Mouse (Mus musculus) heart, adult 2 months (tissue): ENCODE measurements around the gene Rpl21. TPM values are rescaled to one million over a fixed set of nuclear protein-coding genes. Genes with fewer than 3 reads are reported as not detected.

Experiments used
- DNase-seq, 2 experiments: peaks; one replicate each; pipeline ENCODE4 v3.0.0; 2021
- H3K27ac ChIP-seq: fragments of 200-600 bp; 2 replicates; pipeline ENCODE4 v1.8.1; 2022
- H3K27me3 ChIP-seq: fragments of 200-500 bp; 2 replicates; pipeline ENCODE4 v1.6.1; 2012; ENCODE audit warnings: mild to moderate bottlenecking, low read length, inconsistent platforms, mixed read lengths; ENCODE audit not compliant: control insufficient read depth, insufficient read depth
- H3K36me3 ChIP-seq: fragments of 200-500 bp; 2 replicates; pipeline ENCODE4 v1.6.1; 2012; ENCODE audit warnings: low read length, inconsistent platforms; ENCODE audit not compliant: control insufficient read depth, insufficient read depth
- H3K4me1 ChIP-seq: fragments of 200-500 bp; 2 replicates; pipeline ENCODE4 v1.6.1; 2011; ENCODE audit warnings: low read length; ENCODE audit not compliant: control insufficient read depth, insufficient read depth
- H3K4me3 ChIP-seq: fragments of 200-600 bp; 2 replicates; pipeline ENCODE4 v1.8.1; 2022
- H3K79me2 ChIP-seq: fragments of 200-500 bp; replicated peaks from 2 replicates; pipeline ENCODE4 v1.6.1; 2012; ENCODE audit warnings: mild to moderate bottlenecking, inconsistent platforms, low read length, moderate library complexity, mixed read lengths; ENCODE audit not compliant: control insufficient read depth, insufficient read depth
- H3K9ac ChIP-seq: fragments of 200-500 bp; 2 replicates; pipeline ENCODE4 v1.6.1; 2012; ENCODE audit warnings: low read depth, mild to moderate bottlenecking, control low read depth, inconsistent platforms, low read length, mixed read lengths
- CTCF ChIP-seq: fragments of 200-600 bp; IDR thresholded peaks from 2 replicates; pipeline ENCODE4 v1.8.1; 2022; ENCODE audit warnings: antibody characterized with exemption, mild to moderate bottlenecking, moderate library complexity
- EP300 ChIP-seq: fragments of 200-500 bp; IDR thresholded peaks from 2 replicates; pipeline ENCODE4 v1.6.1; 2011; ENCODE audit warnings: low read depth, low read length, control low read depth; ENCODE audit not compliant: insufficient read depth
- POLR2A ChIP-seq: fragments of 200-500 bp; IDR thresholded peaks from 2 replicates; pipeline ENCODE4 v1.6.1; 2011; ENCODE audit warnings: mild to moderate bottlenecking, low read depth, low read length, control low read depth; ENCODE audit not compliant: insufficient read depth
- WGBS: fragments of 180-500 bp; shearing (Covaris S2); methylation state at CpG from one replicate; pipeline ENCODE4 v1.1.7; 2018; 5-methylcytosine and 5-hydroxymethylcytosine counted together
- intact Hi-C: fragments of 180-260 bp; cut with DNase I; formaldehyde crosslinking; loops from one replicate; pipeline ENCODE4 v1.15.1; 2025
- polyA plus RNA-seq: library from polyadenylated mRNA; depleted of rRNA; stranded (reverse); fragments of >200 nt; gene quantifications from 2 replicates; pipeline ENCODE4 v1.2.3, GENCODE M21; 2012
- total RNA-seq, 2 experiments: library from RNA; stranded (reverse); gene quantifications; 2 replicates each; pipeline ENCODE4 v1.2.3; 2021

Rpl21 gene
- total and polyA plus RNA-seq, 3 experiments, result 44.4 to 143 (median 119) TPM

- TF ChIP-seq CTCF (no peak), POLR2A (no peak), EP300 (no peak)
- Histone ChIP-seq H3K27ac (no peak overlapping the region), H3K27me3 (no peaks in the 10 kb centered on the region), H3K79me2 (no peaks in the 10 kb centered on the region), H3K4me3 (no peak overlapping the region), H3K9ac (no peak overlapping the region), H3K4me1 (no peaks in the 10 kb centered on the region), H3K36me3 (no peaks in the 10 kb centered on the region)
- intact Hi-C loops, result no loop called here
- WGBS, result 78% methylated on average over 8 of the region's 8 CpGs
- DNase-seq, result no peak
Measured at GRCm38 (mm10) chr5:146817583-146817982, 15.1 kb upstream of the Rpl21 start.

GRCm38 (mm10) chr5:146818906-146819623 lies 13.6 kb upstream of the Rpl21 start:
- intact Hi-C loops, result no loop called here
- Histone ChIP-seq H3K36me3 (no peaks in the 10 kb centered on the region), H3K9ac (no peak overlapping the region), H3K4me3 (no peak overlapping the region), H3K79me2 (no peaks in the 10 kb centered on the region), H3K4me1 (no peaks in the 10 kb centered on the region), H3K27me3 (no peaks in the 10 kb centered on the region), H3K27ac (no peak overlapping the region)
- TF ChIP-seq EP300, result no peak
- TF ChIP-seq POLR2A, result no peak
- TF ChIP-seq CTCF, result no peak
- WGBS, result 73% methylated on average over 8 of the region's 8 CpGs
- DNase-seq, result no peak

- DNase-seq, result no peak
- Histone ChIP-seq H3K4me1 (peaks cover 2% of the 10 kb centered on the region), H3K27me3 (no peaks in the 10 kb centered on the region), H3K9ac (no peak overlapping the region), H3K79me2 (no peaks in the 10 kb centered on the region), H3K36me3 (no peaks in the 10 kb centered on the region), H3K4me3 (no peak overlapping the region), H3K27ac (no peak overlapping the region)
- intact Hi-C loops, result no loop called here
- 74% methylated on average over 5 of the region's 5 CpGs for WGBS
- no peak for TF ChIP-seq CTCF
- no peak for TF ChIP-seq POLR2A
- TF ChIP-seq EP300, result no peak
Measured at GRCm38 (mm10) chr5:146823005-146823404, 9.7 kb upstream of the Rpl21 start.

GRCm38 (mm10) chr5:146829528-146829927 lies 3.2 kb upstream of the Rpl21 start:
- TF ChIP-seq POLR2A (no peak), CTCF (no peak), EP300 (no peak)
- no peak overlapping the region for H3K27ac ChIP-seq
- peaks cover 3% of the 10 kb centered on the region for H3K4me1 ChIP-seq
- intact Hi-C loops, result no loop called here
- H3K9ac ChIP-seq, result no peak overlapping the region
- peak in 1 of 2 experiments; percentile 27 for DNase-seq
- no peaks in the 10 kb centered on the region for H3K27me3 ChIP-seq
- no peaks in the 10 kb centered on the region for H3K79me2 ChIP-seq
- H3K36me3 ChIP-seq, result peaks cover 9% of the 10 kb centered on the region
- H3K4me3 ChIP-seq, result no peak overlapping the region
- 28% methylated on average over 8 of the region's 8 CpGs for WGBS

GRCm38 (mm10) chr5:146832435-146832768 lies 288 bp upstream of the Rpl21 start:
- peak overlapping the region; percentile 65 for H3K4me3 ChIP-seq
- peaks cover 2% of the 10 kb centered on the region; the same call in 1 of the 2 replicates for H3K4me1 ChIP-seq
- H3K27me3 ChIP-seq, result no peaks in the 10 kb centered on the region
- peak overlapping the region; percentile 100 for H3K27ac ChIP-seq
- no peak for DNase-seq
- 40% methylated on average over 7 of the region's 7 CpGs for WGBS
- H3K36me3 ChIP-seq, result peaks cover 17% of the 10 kb centered on the region
- no peaks in the 10 kb centered on the region for H3K79me2 ChIP-seq
- TF ChIP-seq CTCF, result no peak
- TF ChIP-seq POLR2A, result no peak
- TF ChIP-seq EP300, result no peak
- peak overlapping the region; percentile 14; the same call in 1 of the 2 replicates for H3K9ac ChIP-seq
- intact Hi-C loops, result loop anchor here (2.0 to 10.0 kb wide), 4 partner anchors 38 to 242 kb away; partner anchors contain the start of genes Lnx2, Polr1d and Usp12

GRCm38 (mm10) chr5:146833673-146834201 lies 1.0 kb downstream of the Rpl21 start:
- Histone ChIP-seq H3K27me3 (no peaks in the 10 kb centered on the region), H3K4me3 (peak overlapping the region; percentile 65), H3K4me1 (peaks cover 2% of the 10 kb centered on the region; the same call in 1 of the 2 replicates), H3K9ac (peak overlapping the region; percentile 94), H3K36me3 (peaks cover 17% of the 10 kb centered on the region), H3K27ac (peak overlapping the region; percentile 100), H3K79me2 (no peaks in the 10 kb centered on the region)
- intact Hi-C loops, result loop anchor here (1.0 to 10.0 kb wide), 5 partner anchors 12 to 241 kb away; partner anchors contain the start of genes Lnx2, Polr1d, Rasl11a and Usp12
- DNase-seq, result no peak
- TF ChIP-seq CTCF (no peak), EP300 (no peak), POLR2A (no peak)
- WGBS, result 16% methylated on average over 8 of the region's 8 CpGs
